Mouse (Mus musculus): ENCODE results near the gene Gm9602.
"Not testable (repeated sequence)": the region's sequence is repeated elsewhere in the genome, so short reads cannot be mapped to it uniquely, and the experiment has no call there.

The Gm9602 gene

GRCm38 (mm10) chr14:4776037-4776436, at the start of gene Gm9602:
Gene Gm9602, plus strand, starts transcription at chr14:4776337.
- DNase-seq (ENCODE audit: low read depth, low spot score) = not testable (repeated sequence)

- not testable (repeated sequence) for DNase-seq (ENCODE audit: low read depth, low spot score)
Measured at GRCm38 (mm10) chr14:4806421-4806820, 30.3 kb downstream of the Gm9602 start.

- not testable (repeated sequence) for DNase-seq (ENCODE audit: low read depth, low spot score)
Measured at GRCm38 (mm10) chr14:4821950-4822349, 45.8 kb downstream of the Gm9602 start.
